Mouse (Mus musculus): ENCODE data around the gene Adad2. TPM values are rescaled to one million over a fixed set of nuclear protein-coding genes. Genes with fewer than 3 reads are reported as not detected.

Gene Adad2
- polyA plus RNA-seq, 1 experiment from 2014 or later: not detected

DNA sequence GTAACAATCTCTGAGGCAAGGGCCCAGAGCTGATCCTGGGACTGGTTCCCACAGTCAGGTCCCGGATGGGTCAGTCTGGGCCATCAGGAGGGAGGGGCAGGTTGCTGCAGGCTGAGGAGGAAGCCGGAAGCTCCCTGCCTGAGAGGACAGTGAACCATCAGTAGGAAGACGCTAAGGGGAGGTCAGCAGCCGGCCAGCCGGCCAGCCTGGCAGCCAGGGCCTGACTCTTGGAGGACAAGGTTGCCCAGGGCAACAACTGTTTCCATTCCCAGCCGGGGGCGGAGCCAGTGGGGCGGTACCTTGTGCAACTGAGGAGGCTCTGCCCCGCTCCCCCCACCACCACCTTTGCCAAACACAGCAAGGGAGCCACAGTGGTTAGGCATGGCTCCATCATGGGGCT lies 48.5 kb downstream of the Adad2 start:
- Histone ChIP-seq H3K36me3 (ENCODE audit: insufficient read depth, low read length) (no peaks in the 10 kb centered on the region), H3K4me1 (replicated peaks; ENCODE audit: insufficient read depth, low read length) (peaks cover 16% of the 10 kb centered on the region; the same call in 1 of the 2 replicates), H3K9ac (ENCODE audit: low read depth, low read length) (no peak overlapping the region), H3K27ac (0 out of 2 replicates have a peak overlapping the region, but pooled peaks have one; percentile 43), H3K27me3 (ENCODE audit: insufficient read depth, low read length) (no peaks in the 10 kb centered on the region), H3K4me2 (ENCODE audit: low read length) (no peak overlapping the region), H3K9me3 (replicated peaks; ENCODE audit: low read length) (no peaks in the 10 kb centered on the region), H3K4me3 (replicated peaks; ENCODE audit: low read depth, low read length) (no peak overlapping the region)
- DNase-seq (ENCODE audit: low spot score): peak; percentile 77
- TF ChIP-seq CTCF (IDR thresholded peaks at IDR 0.05; ENCODE audit: low read depth): no peak
- WGBS: 13% methylated on average over 9 of the region's 9 CpGs
- ATAC-seq (replicated peaks; ENCODE audit: low FRiP score, low read depth): peak; percentile 69

DNA sequence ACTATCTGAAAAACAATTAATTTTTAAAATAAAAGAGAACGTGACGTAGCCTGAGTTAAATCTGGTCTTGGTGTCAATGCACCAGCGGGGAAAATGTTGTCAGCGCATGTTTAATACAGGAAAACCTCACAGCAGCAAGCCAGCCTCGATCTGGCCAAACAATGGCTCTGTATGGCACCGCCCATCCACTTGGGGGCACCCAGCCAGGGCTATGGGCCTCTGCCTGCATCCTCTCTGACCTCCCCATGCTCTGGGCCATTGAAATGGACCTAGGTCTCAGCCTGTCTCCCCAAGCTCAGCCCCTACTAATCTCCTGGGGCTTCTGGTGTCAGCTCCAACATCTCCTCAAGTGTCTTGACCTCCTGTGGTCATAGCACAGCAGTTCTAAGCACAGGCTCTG lies 49.3 kb downstream of the Adad2 start:
- no peak overlapping the region for H3K27ac ChIP-seq
- H3K36me3 ChIP-seq (ENCODE audit: insufficient read depth, low read length): no peaks in the 10 kb centered on the region
- no peak for ATAC-seq (replicated peaks; ENCODE audit: low FRiP score, low read depth)
- WGBS: 82% methylated on average over 6 of the region's 6 CpGs
- TF ChIP-seq CTCF (IDR thresholded peaks at IDR 0.05; ENCODE audit: low read depth): no peak
- no peaks in the 10 kb centered on the region for H3K9me3 ChIP-seq (replicated peaks; ENCODE audit: low read length)
- peaks cover 18% of the 10 kb centered on the region; the same call in 1 of the 2 replicates for H3K4me1 ChIP-seq (replicated peaks; ENCODE audit: insufficient read depth, low read length)
- no peak overlapping the region for H3K4me3 ChIP-seq (replicated peaks; ENCODE audit: low read depth, low read length)
- H3K27me3 ChIP-seq (ENCODE audit: insufficient read depth, low read length): no peaks in the 10 kb centered on the region
- no peak for DNase-seq (ENCODE audit: low spot score)
- H3K9ac ChIP-seq (ENCODE audit: low read depth, low read length): no peak overlapping the region
- H3K4me2 ChIP-seq (ENCODE audit: low read length): no peak overlapping the region

DNA sequence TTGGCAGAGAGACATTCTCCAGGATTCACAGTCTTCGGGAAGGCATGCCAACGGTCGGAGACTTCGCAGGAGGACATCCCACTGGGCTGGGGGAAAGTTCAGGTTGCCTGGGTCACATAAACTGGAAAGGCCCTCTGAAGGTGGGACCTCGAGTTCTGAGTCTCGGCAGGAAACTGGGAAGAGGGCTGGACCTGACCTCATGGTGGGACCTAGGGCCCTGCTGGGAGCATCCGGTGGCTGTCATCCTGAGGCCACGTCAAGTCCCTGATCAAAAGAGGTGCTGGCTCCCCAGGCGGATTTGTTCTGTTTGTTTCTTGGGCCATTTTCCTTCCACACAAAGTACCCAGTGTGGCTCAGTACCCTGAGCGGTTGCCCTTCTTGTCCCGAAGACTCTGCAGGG lies 50.9 kb downstream of the Adad2 start:
- H3K4me1 ChIP-seq (replicated peaks; ENCODE audit: insufficient read depth, low read length): peaks cover 18% of the 10 kb centered on the region; the same call in 1 of the 2 replicates
- WGBS: 77% methylated on average over 11 of the region's 11 CpGs
- no peak overlapping the region for H3K27ac ChIP-seq
- no peaks in the 10 kb centered on the region for H3K9me3 ChIP-seq (replicated peaks; ENCODE audit: low read length)
- TF ChIP-seq CTCF (IDR thresholded peaks at IDR 0.05; ENCODE audit: low read depth): no peak
- H3K4me2 ChIP-seq (ENCODE audit: low read length): no peak overlapping the region
- no peak for ATAC-seq (replicated peaks; ENCODE audit: low FRiP score, low read depth)
- H3K9ac ChIP-seq (ENCODE audit: low read depth, low read length): no peak overlapping the region
- H3K36me3 ChIP-seq (ENCODE audit: insufficient read depth, low read length): no peaks in the 10 kb centered on the region
- no peaks in the 10 kb centered on the region for H3K27me3 ChIP-seq (ENCODE audit: insufficient read depth, low read length)
- no peak overlapping the region for H3K4me3 ChIP-seq (replicated peaks; ENCODE audit: low read depth, low read length)
- DNase-seq (ENCODE audit: low spot score): no peak

DNA sequence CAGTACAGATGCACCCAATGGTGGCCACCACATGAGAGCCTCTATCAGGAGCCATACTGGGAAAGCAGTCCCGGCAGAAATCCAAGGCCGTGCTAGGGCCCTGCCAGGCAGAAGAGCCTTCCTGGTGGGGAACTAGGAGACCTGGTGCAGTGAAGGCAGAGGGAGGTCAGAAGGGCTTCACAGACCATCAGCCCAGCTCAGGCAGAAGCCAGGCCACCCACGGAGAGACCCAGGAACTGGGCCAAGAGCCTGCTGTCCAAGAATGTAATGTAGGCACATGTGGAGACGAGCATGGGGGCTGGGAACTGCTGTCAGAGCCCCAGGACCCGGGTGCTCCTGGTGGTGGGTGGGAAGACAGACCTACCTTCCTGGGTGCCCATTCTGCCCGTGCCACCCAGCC lies 52.7 kb downstream of the Adad2 start:
- 29% methylated on average over 6 of the region's 6 CpGs for WGBS
- H3K9me3 ChIP-seq (replicated peaks; ENCODE audit: low read length): no peaks in the 10 kb centered on the region
- H3K4me3 ChIP-seq (replicated peaks; ENCODE audit: low read depth, low read length): no peak overlapping the region
- ATAC-seq (replicated peaks; ENCODE audit: low FRiP score, low read depth): 0 out of 2 replicates have a peak, but pooled peaks have one; percentile 19
- no peak for TF ChIP-seq CTCF (IDR thresholded peaks at IDR 0.05; ENCODE audit: low read depth)
- DNase-seq (ENCODE audit: low spot score): peak; percentile 62
- no peaks in the 10 kb centered on the region for H3K36me3 ChIP-seq (ENCODE audit: insufficient read depth, low read length)
- no peak overlapping the region for H3K9ac ChIP-seq (ENCODE audit: low read depth, low read length)
- no peak overlapping the region for H3K4me2 ChIP-seq (ENCODE audit: low read length)
- H3K4me1 ChIP-seq (replicated peaks; ENCODE audit: insufficient read depth, low read length): peaks cover 18% of the 10 kb centered on the region; the same call in 1 of the 2 replicates
- H3K27ac ChIP-seq: no peak overlapping the region
- no peaks in the 10 kb centered on the region for H3K27me3 ChIP-seq (ENCODE audit: insufficient read depth, low read length)

Other genes with a start within 250 kb of the Adad2 start
- 19.5 and 21.9 TPM in 2 replicates for gene Mlycd, start 217.9 kb upstream of the Adad2 start, polyA plus RNA-seq (2015; fragmentation: Nextera tagmentation; extraction: Ambion mirVana)
- 4.1 and 4.4 TPM in 2 replicates for gene Osgin1, start 178.6 kb upstream of the Adad2 start, polyA plus RNA-seq (2015; fragmentation: Nextera tagmentation; extraction: Ambion mirVana)
- gene Necab2, start 166.0 kb upstream of the Adad2 start, polyA plus RNA-seq (2015; fragmentation: Nextera tagmentation; extraction: Ambion mirVana): 0.61 and 0.79 TPM in 2 replicates
- gene Slc38a8, start 111.0 kb upstream of the Adad2 start, polyA plus RNA-seq (2015; fragmentation: Nextera tagmentation; extraction: Ambion mirVana): 0.06 TPM in 1 of 2 replicates, not detected in the other
- gene Mbtps1, start 54.0 kb upstream of the Adad2 start, polyA plus RNA-seq (2015; fragmentation: Nextera tagmentation; extraction: Ambion mirVana): 78.4 and 86.9 TPM in 2 replicates
- 27.1 and 29.4 TPM in 2 replicates for gene Hsdl1, start 37.6 kb upstream of the Adad2 start, polyA plus RNA-seq (2015; fragmentation: Nextera tagmentation; extraction: Ambion mirVana)
- gene Dnaaf1, start 37.5 kb upstream of the Adad2 start, polyA plus RNA-seq (2015; fragmentation: Nextera tagmentation; extraction: Ambion mirVana): 0.22 and 0.24 TPM in 2 replicates
- 8.3 and 8.7 TPM in 2 replicates for gene Taf1c, start 7.5 kb upstream of the Adad2 start, polyA plus RNA-seq (2015; fragmentation: Nextera tagmentation; extraction: Ambion mirVana)
- 0.14 and 0.28 TPM in 2 replicates for gene Kcng4, start 22.9 kb downstream of the Adad2 start, polyA plus RNA-seq (2015; fragmentation: Nextera tagmentation; extraction: Ambion mirVana)
- 6.2 and 6.9 TPM in 2 replicates for gene Wfdc1, start 53.6 kb downstream of the Adad2 start, polyA plus RNA-seq (2015; fragmentation: Nextera tagmentation; extraction: Ambion mirVana)
- gene Atp2c2, start 87.3 kb downstream of the Adad2 start, polyA plus RNA-seq (2015; fragmentation: Nextera tagmentation; extraction: Ambion mirVana): 1.3 and 1.6 TPM in 2 replicates
- 11.8 and 11.9 TPM in 2 replicates for gene Tldc1, start 165.7 kb downstream of the Adad2 start, polyA plus RNA-seq (2015; fragmentation: Nextera tagmentation; extraction: Ambion mirVana)
- 101 and 117 TPM in 2 replicates for gene Cotl1, start 227.8 kb downstream of the Adad2 start, polyA plus RNA-seq (2015; fragmentation: Nextera tagmentation; extraction: Ambion mirVana)
- gene Klhl36, start 249.5 kb downstream of the Adad2 start, polyA plus RNA-seq (2015; fragmentation: Nextera tagmentation; extraction: Ambion mirVana): 22.1 and 22.5 TPM in 2 replicates